Mouse (Mus musculus) liver, embryonic 11.5 days (tissue): Measurements from ENCODE around the gene Cyp4v3. TPM values are rescaled to one million over a fixed set of nuclear protein-coding genes. Genes with fewer than 3 reads are reported as not detected.

Experiments
- ATAC-seq: fragments of 200-750 bp; cut with Nextera tagmentation; replicated peaks from 2 replicates; pipeline ENCODE4 v1.8.0; 2017; ENCODE audit warnings: moderate number of reproducible peaks, mild to moderate bottlenecking, moderate TSS enrichment, moderate library complexity; ENCODE audit not compliant: low FRiP score
- DNase-seq: peaks from one replicate; pipeline ENCODE4 v3.0.0-alpha.2; 2017; ENCODE audit warnings: low spot score
- H3K27ac ChIP-seq: fragments of 300-500 bp; sonication (generic); 2 replicates; pipeline ENCODE4 v1.5.1; 2014; ENCODE audit warnings: mild to moderate bottlenecking, low read depth, low read length, control low read depth
- H3K27me3 ChIP-seq: fragments of 300-500 bp; sonication (generic); replicated peaks from 2 replicates; pipeline ENCODE4 v1.6.1; 2014; ENCODE audit warnings: low read length, mixed read lengths; ENCODE audit not compliant: control insufficient read depth, insufficient read depth
- H3K36me3 ChIP-seq: fragments of 300-500 bp; sonication (generic); 2 replicates; pipeline ENCODE4 v1.6.1; 2014; ENCODE audit warnings: mild to moderate bottlenecking, low read length, moderate library complexity, mixed read lengths; ENCODE audit not compliant: control insufficient read depth, insufficient read depth
- H3K4me1 ChIP-seq: fragments of 300-500 bp; sonication (generic); replicated peaks from 2 replicates; pipeline ENCODE4 v1.6.1; 2014; ENCODE audit warnings: low read length, mixed read lengths; ENCODE audit not compliant: control insufficient read depth, insufficient read depth
- H3K4me2 ChIP-seq: fragments of 300-500 bp; sonication (generic); 2 replicates; pipeline ENCODE4 v1.6.1; 2014; ENCODE audit warnings: mild to moderate bottlenecking, control low read depth, moderate library complexity
- H3K4me3 ChIP-seq: fragments of 300-500 bp; sonication (generic); 2 replicates; pipeline ENCODE4 v1.5.1; 2014; ENCODE audit warnings: low read depth, low read length, control low read depth
- H3K9ac ChIP-seq: fragments of 300-500 bp; sonication (generic); 2 replicates; pipeline ENCODE4 v1.6.1; 2014; ENCODE audit warnings: low read depth, low read length, control low read depth
- H3K9me3 ChIP-seq: fragments of 300-500 bp; sonication (generic); 2 replicates; pipeline ENCODE4 v1.6.1; 2016; ENCODE audit warnings: low read length, inconsistent platforms, mixed read lengths; ENCODE audit not compliant: control insufficient read depth
- WGBS: fragments of 180-500 bp; shearing (Covaris S2); extraction: QIAGEN DNeasy Blood & Tissue Kit; methylation state at CpG from one replicate; pipeline ENCODE4 v1.1.7; 2014; 5-methylcytosine and 5-hydroxymethylcytosine counted together
- polyA plus RNA-seq: library from polyadenylated mRNA; unstranded; fragments of >200 nt; fragmentation: Nextera tagmentation; extraction: Ambion mirVana; gene quantifications from 2 replicates; pipeline ENCODE4 v1.2.1, GENCODE M21; 2014

Cyp4v3 gene
- 1.7 and 1.9 TPM in 2 replicates for polyA plus RNA-seq

GRCm38 (mm10) chr8:45332685-45333409 lies at the start of gene Cyp4v3:
TSS of gene Cyp4v3 (minus strand) at chr8:45333216.
- WGBS, result 1% methylated on average over 44 of the region's 44 CpGs
- Histone ChIP-seq H3K4me3 (peak within 1 kb of the TSS; percentile 63), H3K4me2 (peak within 1 kb of the TSS; percentile 85), H3K9ac (peak within 1 kb of the TSS; percentile 48), H3K36me3 (no peaks in the 10 kb centered on the region), H3K27ac (no peak within 1 kb of the TSS), H3K4me1 (peaks cover 2% of the 10 kb centered on the region; the same call in 1 of the 2 replicates), H3K27me3 (no peaks in the 10 kb centered on the region), H3K9me3 (no peaks in the 10 kb centered on the region)
- DNase-seq (peak; percentile 57), ATAC-seq (peak; percentile 68)

GRCm38 (mm10) chr8:45381963-45382347 lies 48.9 kb upstream of the Cyp4v3 start, which contains the start of gene Fam149a:
TSS of gene Fam149a (minus strand) at chr8:45382291.
- no peak for DNase-seq
- no peaks in the 10 kb centered on the region for H3K4me1 ChIP-seq
- 5% methylated on average over 6 of the region's 6 CpGs for WGBS
- peaks cover 9% of the 10 kb centered on the region for H3K27me3 ChIP-seq
- peak within 1 kb of the TSS; percentile 35 for H3K4me3 ChIP-seq
- peak within 1 kb of the TSS; percentile 66 for H3K4me2 ChIP-seq
- H3K27ac ChIP-seq, result no peak within 1 kb of the TSS
- no peak for ATAC-seq
- H3K9me3 ChIP-seq, result no peaks in the 10 kb centered on the region
- H3K9ac ChIP-seq, result no peak within 1 kb of the TSS
- no peaks in the 10 kb centered on the region for H3K36me3 ChIP-seq

- Histone ChIP-seq H3K27me3 (peaks cover 9% of the 10 kb centered on the region), H3K27ac (no peak overlapping the region), H3K9ac (no peak overlapping the region), H3K36me3 (no peaks in the 10 kb centered on the region), H3K4me2 (peak overlapping the region; percentile 66), H3K9me3 (no peaks in the 10 kb centered on the region), H3K4me3 (peak overlapping the region; percentile 35), H3K4me1 (no peaks in the 10 kb centered on the region)
- 3% methylated on average over 38 of the region's 38 CpGs for WGBS
- DNase-seq (no peak), ATAC-seq (no peak)
These were observed 48.3 kb upstream of the Cyp4v3 start for GRCm38 (mm10) chr8:45381075-45381962.

GRCm38 (mm10) chr8:45380598-45380997 lies 47.6 kb upstream of the Cyp4v3 start:
- no peak overlapping the region for H3K9ac ChIP-seq
- H3K4me1 ChIP-seq, result no peaks in the 10 kb centered on the region
- ATAC-seq (no peak), DNase-seq (no peak)
- H3K4me3 ChIP-seq, result no peak overlapping the region
- H3K4me2 ChIP-seq, result no peak overlapping the region
- peaks cover 9% of the 10 kb centered on the region for H3K27me3 ChIP-seq
- WGBS, result 18% methylated on average over 4 of the region's 4 CpGs
- H3K36me3 ChIP-seq, result no peaks in the 10 kb centered on the region
- H3K27ac ChIP-seq, result no peak overlapping the region
- no peaks in the 10 kb centered on the region for H3K9me3 ChIP-seq

GRCm38 (mm10) chr8:45374071-45374470 lies 41.1 kb upstream of the Cyp4v3 start:
- Histone ChIP-seq H3K27ac (no peak overlapping the region), H3K4me3 (no peak overlapping the region), H3K9ac (no peak overlapping the region), H3K9me3 (no peaks in the 10 kb centered on the region), H3K36me3 (no peaks in the 10 kb centered on the region), H3K4me1 (no peaks in the 10 kb centered on the region), H3K4me2 (no peak overlapping the region), H3K27me3 (no peaks in the 10 kb centered on the region)
- WGBS, result 84% methylated on average over 3 of the region's 3 CpGs
- DNase-seq (no peak), ATAC-seq (no peak)

- Histone ChIP-seq H3K9ac (no peak overlapping the region), H3K27me3 (no peaks in the 10 kb centered on the region), H3K4me2 (no peak overlapping the region), H3K27ac (no peak overlapping the region), H3K4me3 (no peak overlapping the region), H3K9me3 (no peaks in the 10 kb centered on the region), H3K4me1 (no peaks in the 10 kb centered on the region), H3K36me3 (no peaks in the 10 kb centered on the region)
- ATAC-seq (no peak), DNase-seq (no peak)
- WGBS, result 44% methylated on average over 1 of the region's 1 CpGs
These were observed 34.1 kb upstream of the Cyp4v3 start for GRCm38 (mm10) chr8:45367154-45367553.

- Histone ChIP-seq H3K4me1 (no peaks in the 10 kb centered on the region), H3K9me3 (no peaks in the 10 kb centered on the region), H3K9ac (no peak overlapping the region), H3K4me3 (no peak overlapping the region), H3K27me3 (0 out of 2 replicates have a peak, but pooled peaks cover 3% of the 10 kb centered on the region), H3K36me3 (no peaks in the 10 kb centered on the region), H3K27ac (no peak overlapping the region), H3K4me2 (no peak overlapping the region)
- WGBS, result 59% methylated on average over 1 of the region's 1 CpGs
- DNase-seq (no peak), ATAC-seq (no peak)
These were observed 30.2 kb upstream of the Cyp4v3 start for GRCm38 (mm10) chr8:45363220-45363619.

- no peak overlapping the region for H3K4me3 ChIP-seq
- ATAC-seq (no peak), DNase-seq (no peak)
- no peak overlapping the region for H3K27ac ChIP-seq
- H3K9me3 ChIP-seq, result no peaks in the 10 kb centered on the region
- 0 out of 2 replicates have a peak, but pooled peaks cover 3% of the 10 kb centered on the region for H3K27me3 ChIP-seq
- no peaks in the 10 kb centered on the region for H3K36me3 ChIP-seq
- no peak overlapping the region for H3K9ac ChIP-seq
- no peaks in the 10 kb centered on the region for H3K4me1 ChIP-seq
- no peak overlapping the region for H3K4me2 ChIP-seq
- 61% methylated on average over 6 of the region's 6 CpGs for whole genome bisulfite sequencing
These were observed 29.3 kb upstream of the Cyp4v3 start for GRCm38 (mm10) chr8:45362323-45362722.
